Mouse (Mus musculus) CH12.LX (cell line): ENCODE results near the gene Golgb1. TPM values are rescaled to one million over a fixed set of nuclear protein-coding genes. Genes with fewer than 3 reads are reported as not detected.

Source experiments
- DNase-seq: peaks from one replicate; pipeline ENCODE4 v3.0.0-alpha.2; 2013; ENCODE audit errors: extremely low read depth
- H3K27ac ChIP-seq: 2 replicates; pipeline ENCODE4 v1.5.1; 2012; ENCODE audit warnings: low read depth, mild to moderate bottlenecking, control low read depth, moderate library complexity; ENCODE audit not compliant: insufficient read depth
- H3K27me3 ChIP-seq: replicated peaks from 2 replicates; pipeline ENCODE3; 2012; ENCODE audit warnings: inconsistent platforms
- H3K36me3 ChIP-seq, 2 experiments: replicated peaks in 1 of 2; 2 replicates each; pipeline versions ENCODE3 to v1.6.1; 2012; ENCODE audit warnings: inconsistent platforms in 1 of 2, low read length in 1 of 2, mild to moderate bottlenecking in 1 of 2, mixed read lengths in 1 of 2, moderate library complexity in 1 of 2; ENCODE audit not compliant: control insufficient read depth in 1 of 2, insufficient read depth in 1 of 2
- H3K4me1 ChIP-seq, 2 experiments: 2 replicates each; pipeline ENCODE4 v1.6.1; 2012; ENCODE audit warnings: inconsistent platforms in 1 of 2, moderate library complexity in 1 of 2; ENCODE audit not compliant: insufficient read depth in 2 of 2, control insufficient read depth in 1 of 2
- H3K4me2 ChIP-seq: 2 replicates; pipeline ENCODE4 v1.6.1; 2012; ENCODE audit warnings: low read depth, mild to moderate bottlenecking, control low read depth; ENCODE audit not compliant: poor library complexity, insufficient read depth, severe bottlenecking
- H3K4me3 ChIP-seq, 3 experiments: fragments of 150-350 bp in 1 of 3; sonication (generic) in 1 of 3; replicated peaks in 1 of 3; 2 replicates each; pipeline versions ENCODE3 to v1.5.1; 2011 to 2012; ENCODE audit warnings: low read depth in 2 of 3, low read length in 2 of 3, mild to moderate bottlenecking in 2 of 3, moderate library complexity in 2 of 3, control low read depth in 1 of 3, improper control_type of control experiment in 1 of 3, inconsistent platforms in 1 of 3, mixed read lengths in 1 of 3; ENCODE audit not compliant: poor library complexity in 1 of 3
- H3K79me2 ChIP-seq: replicated peaks from 2 replicates; pipeline ENCODE4 v1.6.1; 2012; ENCODE audit warnings: mild to moderate bottlenecking, moderate library complexity; ENCODE audit not compliant: control insufficient read depth, poor library complexity, insufficient read depth, severe bottlenecking; ENCODE audit errors: extremely low read depth
- H3K9ac ChIP-seq: 2 replicates; pipeline ENCODE4 v1.6.1; 2012; ENCODE audit warnings: low read depth, mild to moderate bottlenecking, control low read depth, moderate library complexity; ENCODE audit not compliant: insufficient read depth
- H3K9me3 ChIP-seq: replicated peaks from 2 replicates; pipeline ENCODE3; 2012; ENCODE audit warnings: low read length, inconsistent platforms, mixed read lengths
- BHLHE40 ChIP-seq: IDR thresholded peaks from 2 replicates; pipeline ENCODE4 v1.6.1; 2011; ENCODE audit warnings: mild to moderate bottlenecking, low read depth, low read length, improper control_type of control experiment
- CHD1 ChIP-seq: IDR thresholded peaks from 2 replicates; pipeline ENCODE4 v1.6.1; 2012; ENCODE audit warnings: low read depth, low read length, improper control_type of control experiment, inconsistent platforms
- CTCF ChIP-seq, 2 experiments: IDR thresholded peaks in 1 of 2; conservative IDR thresholded peaks in 1 of 2; 2 replicates each; pipeline ENCODE4 v1.5.1; 2011 to 2012; ENCODE audit warnings: low read depth in 2 of 2, low read length in 2 of 2, improper control_type of control experiment in 1 of 2, inconsistent platforms in 1 of 2, mild to moderate bottlenecking in 1 of 2, moderate library complexity in 1 of 2
- GABPA ChIP-seq: IDR thresholded peaks from 2 replicates; pipeline ENCODE4 v1.6.1; 2012; ENCODE audit warnings: low read depth, low read length, improper control_type of control experiment, inconsistent platforms; ENCODE audit not compliant: insufficient replicate concordance
- HCFC1 ChIP-seq: IDR thresholded peaks from 2 replicates; pipeline ENCODE4 v1.6.1; 2012; ENCODE audit warnings: low read depth, mild to moderate bottlenecking, inconsistent platforms, low read length, improper control_type of control experiment
- IRF4 ChIP-seq: IDR thresholded peaks from 2 replicates; pipeline ENCODE4 v1.6.1; 2014; ENCODE audit warnings: low read depth, mild to moderate bottlenecking, inconsistent platforms, low read length, improper control_type of control experiment
- MAX ChIP-seq: IDR thresholded peaks from 2 replicates; pipeline ENCODE4 v1.6.1; 2011; ENCODE audit warnings: low read length, improper control_type of control experiment
- MXI1 ChIP-seq: IDR thresholded peaks from 2 replicates; pipeline ENCODE4 v1.6.1; 2011; ENCODE audit warnings: mild to moderate bottlenecking, low read depth, low read length, improper control_type of control experiment
- MYC ChIP-seq: IDR thresholded peaks from 2 replicates; pipeline ENCODE4 v1.6.1; 2011; ENCODE audit warnings: low read depth, mild to moderate bottlenecking, improper control_type of control experiment, low read length
- NRF1 ChIP-seq: IDR thresholded peaks from 2 replicates; pipeline ENCODE4 v1.6.1; 2014; ENCODE audit warnings: low read depth, mild to moderate bottlenecking, inconsistent platforms, low read length, improper control_type of control experiment, moderate library complexity
- POLR2A ChIP-seq: IDR thresholded peaks from 2 replicates; pipeline ENCODE4 v1.6.1; 2011; ENCODE audit warnings: low read depth, mild to moderate bottlenecking, improper control_type of control experiment, low read length
- POLR2AphosphoS2 ChIP-seq: IDR thresholded peaks from 2 replicates; pipeline ENCODE4 v1.6.1; 2011; ENCODE audit warnings: low read depth, low read length, improper control_type of control experiment
- RAD21 ChIP-seq: IDR thresholded peaks from 2 replicates; pipeline ENCODE4 v1.6.1; 2011; ENCODE audit warnings: low read depth, mild to moderate bottlenecking, low read length, improper control_type of control experiment, moderate library complexity
- SMC3 ChIP-seq: IDR thresholded peaks from 2 replicates; pipeline ENCODE4 v1.6.1; 2011; ENCODE audit warnings: low read depth, low read length, improper control_type of control experiment
- UBTF ChIP-seq: IDR thresholded peaks from 2 replicates; pipeline ENCODE4 v1.6.1; 2012; ENCODE audit warnings: low read depth, mild to moderate bottlenecking, inconsistent platforms, low read length, improper control_type of control experiment, moderate library complexity
- USF1 ChIP-seq: IDR thresholded peaks from 2 replicates; pipeline ENCODE4 v1.6.1; 2014; ENCODE audit warnings: low read depth, mild to moderate bottlenecking, inconsistent platforms, low read length, improper control_type of control experiment
- USF2 ChIP-seq: conservative IDR thresholded peaks from 2 replicates; pipeline ENCODE4 v1.6.1; 2011; ENCODE audit warnings: low read depth, low read length, improper control_type of control experiment
- ZC3H11A ChIP-seq: IDR thresholded peaks from 2 replicates; pipeline ENCODE4 v1.6.1; 2012; ENCODE audit warnings: low read depth, mild to moderate bottlenecking, inconsistent platforms, low read length, improper control_type of control experiment
- ZKSCAN1 ChIP-seq: IDR thresholded peaks from 2 replicates; pipeline ENCODE4 v1.6.1; 2012; ENCODE audit warnings: low read depth, inconsistent platforms, low read length, improper control_type of control experiment, borderline replicate concordance
- dilution Hi-C: fragments of 300-500 bp; cut with MboI; formaldehyde crosslinking; loops from 2 replicates; pipeline ENCODE4 v1.14.3; 2020; ENCODE audit warnings: low sequenced_read_pairs; ENCODE audit not compliant: extremely low pct_unique_long_range_greater_than_20kb, extremely low pct_ligation_motif_present
- in situ Hi-C: fragments of 300-500 bp; cut with MboI; formaldehyde crosslinking; loops from 3 replicates; pipeline ENCODE4 v1.14.3; 2019; ENCODE audit warnings: low sequenced_read_pairs, low pct_ligation_motif_present, low pct_unique_long_range_greater_than_20kb, mixed read lengths
- polyA plus RNA-seq: library from polyadenylated mRNA; unstranded; fragments of >175 nt; gene quantifications from 2 replicates; pipeline ENCODE4 v1.2.1, GENCODE M21; 2012; ENCODE audit warnings: low read depth; ENCODE audit not compliant: insufficient read length
- total RNA-seq, 2 experiments: library from RNA; depleted of rRNA; stranded (reverse); fragments of 300-350 nt in 1 of 2; fragments of >200 nt in 1 of 2; gene quantifications; 2 replicates each; pipeline ENCODE4 v1.2.3; 2012 to 2014

The Golgb1 gene
- total and polyA plus RNA-seq, 3 experiments = 65.6 to 112 (median 96.8) TPM

DNA sequence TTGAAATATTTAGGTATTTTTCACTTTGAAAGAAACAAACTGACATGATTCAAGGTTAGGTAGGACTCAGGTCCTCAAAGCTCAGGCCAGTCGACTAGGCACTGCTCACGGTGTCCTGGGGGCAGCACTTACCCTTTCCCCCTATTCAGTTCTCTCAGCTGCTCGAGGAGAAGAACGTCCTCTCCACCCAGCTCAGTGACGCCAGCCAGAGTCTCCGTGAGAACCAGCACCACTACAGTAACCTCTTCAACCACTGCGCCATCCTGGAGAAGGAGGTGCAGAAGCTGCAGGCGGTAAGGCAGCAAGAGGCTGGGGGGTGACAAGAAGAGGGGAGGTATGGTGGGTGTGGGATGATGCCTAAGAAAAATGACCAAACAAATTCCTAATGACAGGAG is 53.2 kb downstream of the Golgb1 start (continued):
- TF ChIP-seq BHLHE40 (0 out of 2 replicates have a peak, but pooled peaks have one; percentile 19), HCFC1 (no peak), CHD1 (peak; percentile 71; the same call in 1 of the 2 replicates), MAX (peak; percentile 31; the same call in 1 of the 2 replicates), UBTF (no peak), CTCF (conservative IDR thresholded peaks at IDR 0.05 in 1 of 2, IDR thresholded peaks at IDR 0.05 in 1 of 2; ENCODE audit: low read depth in 2 of 2, low read length in 2 of 2) (no peak)
- TF ChIP-seq, all 38 proteins: peak for 6

GRCm38 (mm10) chr16:36929216-36929615 is 54.3 kb downstream of the Golgb1 start:
- Histone ChIP-seq H3K4me3 (no peak overlapping the region), H3K27me3 (no peaks in the 10 kb centered on the region), H3K4me2 (no peak overlapping the region), H3K9ac (no peak overlapping the region), H3K79me2 (peaks cover 35% of the 10 kb centered on the region), H3K4me1 (peaks cover 41 to 78% of the 10 kb centered on the region in 2 experiments), H3K36me3 (peaks cover 54 to 75% of the 10 kb centered on the region in 2 experiments)
- DNase-seq = no peak
- in situ Hi-C loops = no loop called here
- no peak for TF ChIP-seq RAD21
- no peak for TF ChIP-seq MAX
- TF ChIP-seq MYC = no peak
- no peak for TF ChIP-seq USF1
- no peak for TF ChIP-seq SMC3
- no peak for TF ChIP-seq HCFC1
- no peak for TF ChIP-seq NRF1
- no peak for TF ChIP-seq MXI1
- TF ChIP-seq ZKSCAN1 = no peak
- TF ChIP-seq USF2 = no peak
- TF ChIP-seq CHD1 = no peak
- TF ChIP-seq GABPA = no peak
- TF ChIP-seq POLR2A = no peak
- no peak for TF ChIP-seq ZC3H11A
- TF ChIP-seq IRF4 = no peak
- TF ChIP-seq POLR2AphosphoS2 = no peak
- TF ChIP-seq, all 38 proteins: peak for 0
- dilution Hi-C loops = no loop called here
- no peaks in the 10 kb centered on the region for H3K9me3 ChIP-seq
- H3K27ac ChIP-seq = peak overlapping the region; percentile 39; the same call in 1 of the 2 replicates
